Mouse (Mus musculus) liver, embryonic 13.5 days (tissue): ENCODE data around the gene Fga. TPM values are rescaled to one million over a fixed set of nuclear protein-coding genes. Genes with fewer than 3 reads are reported as not detected.

Experiments used
- polyA plus RNA-seq: library from polyadenylated mRNA; unstranded; fragments of >200 nt; fragmentation: Nextera tagmentation; extraction: Ambion mirVana; gene quantifications from 2 replicates; pipeline ENCODE4 v1.2.1, GENCODE M21; 2015

Gene Fga
- polyA plus RNA-seq, 1 experiment from 2014 or later: 276 TPM

Other genes starting within 250 kb of the Fga start
- gene Rbm46, start 149.6 kb upstream of the Fga start, polyA plus RNA-seq: 1.2 and 1.9 TPM in 2 replicates
- gene Lrat, start 122.1 kb upstream of the Fga start, polyA plus RNA-seq: 0.88 and 1.2 TPM in 2 replicates
- gene Fgg, start 18.4 kb upstream of the Fga start, polyA plus RNA-seq: 255 and 310 TPM in 2 replicates
- gene Fgb, start 23.8 kb downstream of the Fga start, polyA plus RNA-seq: 191 and 210 TPM in 2 replicates
- 60.3 and 63.2 TPM in 2 replicates for gene Plrg1, start 29.4 kb downstream of the Fga start, polyA plus RNA-seq
- gene Dchs2, start 101.9 kb downstream of the Fga start, polyA plus RNA-seq: 0.01 TPM in 1 of 2 replicates, not detected in the other